Mouse (Mus musculus): Measurements from ENCODE around the gene Ldhc. TPM values are rescaled to one million over a fixed set of nuclear protein-coding genes. Genes with fewer than 3 reads are reported as not detected.

The Ldhc gene
- total and polyA plus RNA-seq, 3 experiments: not detected

DNA sequence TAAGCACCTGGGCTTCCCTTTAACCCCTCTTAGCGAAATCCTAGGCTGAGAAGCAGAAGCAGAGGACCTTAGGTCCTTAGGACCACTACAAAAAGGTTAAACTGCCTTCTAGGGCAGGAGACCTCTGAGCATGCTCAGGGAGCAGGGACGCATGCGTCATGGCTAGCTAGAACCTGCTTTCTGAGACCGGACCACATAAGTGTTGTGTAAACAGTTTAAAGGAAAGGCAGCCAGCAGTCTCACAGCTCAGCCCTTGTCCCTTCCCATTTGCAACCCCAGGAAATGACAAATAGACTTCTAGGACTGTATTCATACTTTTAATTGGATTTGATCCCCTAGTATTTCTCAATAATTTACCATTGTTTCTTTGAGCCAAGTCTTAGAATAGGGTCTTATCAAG is 20.7 kb upstream of the Ldhc start:
- no peaks in the 10 kb centered on the region for H3K79me2 ChIP-seq (replicated peaks; ENCODE audit: control insufficient read depth, extremely low read depth, insufficient read depth, poor library complexity, severe bottlenecking)
- dilution Hi-C loops (cut with MboI; ENCODE audit: extremely low pct_ligation_motif_present, extremely low pct_unique_long_range_greater_than_20kb, low sequenced_read_pairs): no loop called here
- no peak overlapping the region for H3K9ac ChIP-seq (ENCODE audit: insufficient read depth, low read depth)
- H3K27ac ChIP-seq (ENCODE audit: insufficient read depth, low read depth): no peak overlapping the region
- H3K4me1 ChIP-seq (ENCODE audit: control insufficient read depth in 1 of 2, insufficient read depth in 2 of 2): peaks cover 5 to 29% of the 10 kb centered on the region in 2 experiments; a peak in 3 of 4 replicates
- peaks cover 0 to 4% of the 10 kb centered on the region in 2 experiments for H3K36me3 ChIP-seq (replicated peaks in 1 of 2; ENCODE audit: control insufficient read depth in 1 of 2, insufficient read depth in 1 of 2, low read length in 1 of 2)
- H3K4me2 ChIP-seq (ENCODE audit: insufficient read depth, low read depth, poor library complexity, severe bottlenecking): no peak overlapping the region
- no peak overlapping the region for H3K4me3 ChIP-seq (replicated peaks in 1 of 3; ENCODE audit: low read depth in 2 of 3, low read length in 2 of 3, poor library complexity in 1 of 3)
- TF ChIP-seq CHD2 (IDR thresholded peaks at IDR 0.05; ENCODE audit: low read length): no peak
- TF ChIP-seq ZC3H11A (IDR thresholded peaks at IDR 0.05; ENCODE audit: low read depth, low read length): no peak
- TF ChIP-seq SMC3 (IDR thresholded peaks at IDR 0.05; ENCODE audit: low read depth, low read length): no peak
- TF ChIP-seq ZMIZ1 (IDR thresholded peaks at IDR 0.05; ENCODE audit: low read depth, low read length): no peak
- no peak for TF ChIP-seq ZKSCAN1 (IDR thresholded peaks at IDR 0.05; ENCODE audit: borderline replicate concordance, low read depth, low read length)
- TF ChIP-seq PAX5 (IDR thresholded peaks at IDR 0.05; ENCODE audit: low read length): no peak
- TF ChIP-seq CHD1 (IDR thresholded peaks at IDR 0.05; ENCODE audit: low read depth, low read length): no peak
- TF ChIP-seq POLR2A (IDR thresholded peaks at IDR 0.05; ENCODE audit: low read depth, low read length): no peak
- no peak for TF ChIP-seq GABPA (IDR thresholded peaks at IDR 0.05; ENCODE audit: insufficient replicate concordance, low read depth, low read length)
- TF ChIP-seq HCFC1 (IDR thresholded peaks at IDR 0.05; ENCODE audit: low read depth, low read length): no peak
- no peak for TF ChIP-seq NELFE (IDR thresholded peaks at IDR 0.05; ENCODE audit: low read depth, low read length)
- TF ChIP-seq MEF2A (IDR thresholded peaks at IDR 0.05; ENCODE audit: borderline replicate concordance, low read depth, low read length): no peak
- TF ChIP-seq USF1 (IDR thresholded peaks at IDR 0.05; ENCODE audit: low read depth, low read length): no peak
- TF ChIP-seq KAT2A (IDR thresholded peaks at IDR 0.05; ENCODE audit: insufficient replicate concordance, low read length): no peak
- TF ChIP-seq RCOR1 (conservative IDR thresholded peaks at IDR 0.05; ENCODE audit: low read depth, low read length): no peak
- TF ChIP-seq MAFK (IDR thresholded peaks at IDR 0.05; ENCODE audit: insufficient replicate concordance, low read length): no peak
- no peak for TF ChIP-seq MYC (IDR thresholded peaks at IDR 0.05; ENCODE audit: low read depth, low read length)
- TF ChIP-seq SIN3A (IDR thresholded peaks at IDR 0.05; ENCODE audit: low read length): no peak
- TF ChIP-seq EP300 (IDR thresholded peaks at IDR 0.05; ENCODE audit: low read length): no peak
- TF ChIP-seq MAX (IDR thresholded peaks at IDR 0.05; ENCODE audit: low read length): no peak
- no peaks in the 10 kb centered on the region for H3K27me3 ChIP-seq (replicated peaks)
- in situ Hi-C loops (cut with MboI; ENCODE audit: low pct_ligation_motif_present, low pct_unique_long_range_greater_than_20kb, low sequenced_read_pairs): no loop called here
- H3K9me3 ChIP-seq (replicated peaks; ENCODE audit: low read length): no peaks in the 10 kb centered on the region
- DNase-seq (ENCODE audit: extremely low read depth): no peak

DNA sequence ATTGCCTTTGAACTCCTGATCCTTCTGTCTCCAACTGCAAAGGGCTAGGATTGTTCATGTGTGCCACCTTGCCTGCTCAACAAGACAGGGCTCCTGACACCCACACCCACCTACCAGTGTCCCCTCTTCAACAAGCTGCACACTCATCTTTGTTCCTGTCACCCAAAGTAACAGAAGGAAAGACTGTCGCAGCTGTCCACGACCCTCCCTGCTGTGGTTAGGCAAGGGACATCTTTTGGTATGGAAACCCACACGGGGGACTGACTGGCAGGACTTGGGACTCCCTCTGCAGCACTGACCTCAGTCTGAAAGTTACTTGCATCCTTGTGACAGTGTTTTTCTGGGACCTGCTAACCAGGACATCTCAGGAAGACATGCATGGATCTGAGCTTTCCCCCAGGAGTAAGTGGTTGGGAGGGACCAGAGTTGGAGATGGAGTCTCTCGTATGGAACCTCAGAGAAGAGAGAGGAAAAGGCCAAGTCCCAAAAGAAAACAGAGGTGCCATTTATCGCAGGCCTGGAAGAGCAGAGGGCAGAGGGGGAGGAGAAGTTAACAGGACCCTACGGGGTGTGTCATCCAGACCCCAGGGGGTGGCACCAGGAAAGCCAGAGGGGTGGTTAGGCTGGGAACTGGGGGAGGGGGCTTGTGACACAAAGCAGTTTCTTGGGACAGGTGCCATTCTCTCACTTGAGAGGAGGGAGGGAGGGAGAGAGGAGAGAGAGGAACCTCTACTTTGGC is 20.0 kb upstream of the Ldhc start, which contains the start of gene Ldha:
Ldha (plus strand) TSS at position 689 of the 739 bp plus-strand sequence.
- DNase-seq (ENCODE audit: extremely low read depth): no peak
- Histone ChIP-seq H3K4me3 (replicated peaks in 1 of 3; ENCODE audit: low read depth in 2 of 3, low read length in 2 of 3, poor library complexity in 1 of 3) (no peak within 1 kb of the TSS), H3K36me3 (replicated peaks in 1 of 2; ENCODE audit: control insufficient read depth in 1 of 2, insufficient read depth in 1 of 2, low read length in 1 of 2) (peaks cover 0 to 4% of the 10 kb centered on the region in 2 experiments), H3K9me3 (replicated peaks; ENCODE audit: low read length) (no peaks in the 10 kb centered on the region), H3K4me1 (ENCODE audit: control insufficient read depth in 1 of 2, insufficient read depth in 2 of 2) (peaks cover 5 to 26% of the 10 kb centered on the region in 2 experiments; a peak in 3 of 4 replicates), H3K27ac (ENCODE audit: insufficient read depth, low read depth) (no peak within 1 kb of the TSS), H3K27me3 (replicated peaks) (no peaks in the 10 kb centered on the region), H3K9ac (ENCODE audit: insufficient read depth, low read depth) (no peak within 1 kb of the TSS), H3K79me2 (replicated peaks; ENCODE audit: control insufficient read depth, extremely low read depth, insufficient read depth, poor library complexity, severe bottlenecking) (peaks cover 2% of the 10 kb centered on the region), H3K4me2 (ENCODE audit: insufficient read depth, low read depth, poor library complexity, severe bottlenecking) (no peak within 1 kb of the TSS)
- dilution Hi-C loops (cut with MboI; ENCODE audit: extremely low pct_ligation_motif_present, extremely low pct_unique_long_range_greater_than_20kb, low sequenced_read_pairs): no loop called here
- TF ChIP-seq ZC3H11A (IDR thresholded peaks at IDR 0.05; ENCODE audit: low read depth, low read length): no peak
- TF ChIP-seq POLR2A (IDR thresholded peaks at IDR 0.05; ENCODE audit: low read depth, low read length): no peak
- no peak for TF ChIP-seq NELFE (IDR thresholded peaks at IDR 0.05; ENCODE audit: low read depth, low read length)
- TF ChIP-seq NRF1 (IDR thresholded peaks at IDR 0.05; ENCODE audit: low read depth, low read length): no peak
- no peak for TF ChIP-seq POLR2AphosphoS2 (IDR thresholded peaks at IDR 0.05; ENCODE audit: low read depth, low read length)
- no peak for TF ChIP-seq CTCF (conservative IDR thresholded peaks at IDR 0.05 in 1 of 2, IDR thresholded peaks at IDR 0.05 in 1 of 2; ENCODE audit: low read depth in 2 of 2, low read length in 2 of 2)
- no peak for TF ChIP-seq CHD1 (IDR thresholded peaks at IDR 0.05; ENCODE audit: low read depth, low read length)
- in situ Hi-C loops (cut with MboI; ENCODE audit: low pct_ligation_motif_present, low pct_unique_long_range_greater_than_20kb, low sequenced_read_pairs): no loop called here

Data from CH12.LX (cell line).